Mouse (Mus musculus): Measurements from ENCODE around the gene Nckap1l. TPM values are rescaled to one million over a fixed set of nuclear protein-coding genes. Genes with fewer than 3 reads are reported as not detected.

Gene Nckap1l
- total RNA-seq, 2 experiments from 2014 or later = 7.9 to 8.2 TPM

GRCm38 (mm10) chr15:103498157-103498556 is 44.6 kb downstream of the Nckap1l start:
- DNase-seq (ENCODE audit: extremely low spot score in 1 of 2, low spot score in 1 of 2) = no peak

GRCm38 (mm10) chr15:103500723-103501122 is 47.1 kb downstream of the Nckap1l start:
- DNase-seq (ENCODE audit: extremely low spot score in 1 of 2, low spot score in 1 of 2) = no peak

GRCm38 (mm10) chr15:103501186-103501585 is 47.6 kb downstream of the Nckap1l start:
- DNase-seq (ENCODE audit: extremely low spot score in 1 of 2, low spot score in 1 of 2) = no peak

GRCm38 (mm10) chr15:103502435-103503250 is 49.0 kb downstream of the Nckap1l start, which contains the start of gene Pde1b:
Pde1b (plus strand) TSS chr15:103503034.
- DNase-seq (ENCODE audit: extremely low spot score in 1 of 2, low spot score in 1 of 2) = peak; percentile 46

- DNase-seq (ENCODE audit: extremely low spot score in 1 of 2, low spot score in 1 of 2) = no peak
Measured at GRCm38 (mm10) chr15:103503251-103503600, 49.6 kb downstream of the Nckap1l start.

GRCm38 (mm10) chr15:103503660-103504059 is 50.1 kb downstream of the Nckap1l start:
- DNase-seq (ENCODE audit: extremely low spot score in 1 of 2, low spot score in 1 of 2) = peak in 1 of 2 experiments; percentile 34

- no peak for DNase-seq (ENCODE audit: extremely low spot score in 1 of 2, low spot score in 1 of 2)
Measured at GRCm38 (mm10) chr15:103509317-103509716, 55.7 kb downstream of the Nckap1l start.

GRCm38 (mm10) chr15:103511652-103512051 is 58.1 kb downstream of the Nckap1l start:
- DNase-seq (ENCODE audit: extremely low spot score in 1 of 2, low spot score in 1 of 2) = no peak

GRCm38 (mm10) chr15:103513621-103514031 is 60.0 kb downstream of the Nckap1l start:
- DNase-seq (ENCODE audit: extremely low spot score in 1 of 2, low spot score in 1 of 2) = no peak

- DNase-seq (ENCODE audit: extremely low spot score in 1 of 2, low spot score in 1 of 2) = peak in 1 of 2 experiments; percentile 55
Measured at GRCm38 (mm10) chr15:103514119-103514518, 60.5 kb downstream of the Nckap1l start.

GRCm38 (mm10) chr15:103514914-103515313 is 61.3 kb downstream of the Nckap1l start:
- DNase-seq (ENCODE audit: extremely low spot score in 1 of 2, low spot score in 1 of 2) = no peak

- no peak for DNase-seq (ENCODE audit: extremely low spot score in 1 of 2, low spot score in 1 of 2)
Measured at GRCm38 (mm10) chr15:103518600-103519385, 65.2 kb downstream of the Nckap1l start.

- DNase-seq (ENCODE audit: extremely low spot score in 1 of 2, low spot score in 1 of 2) = no peak
Measured at GRCm38 (mm10) chr15:103519386-103520378, 66.1 kb downstream of the Nckap1l start.

- no peak for DNase-seq (ENCODE audit: extremely low spot score in 1 of 2, low spot score in 1 of 2)
Measured at GRCm38 (mm10) chr15:103522458-103523099, 69.0 kb downstream of the Nckap1l start.

- no peak for DNase-seq (ENCODE audit: extremely low spot score in 1 of 2, low spot score in 1 of 2)
Measured at GRCm38 (mm10) chr15:103523156-103523555, 69.6 kb downstream of the Nckap1l start.

- peak in 1 of 2 experiments; percentile 62 for DNase-seq (ENCODE audit: extremely low spot score in 1 of 2, low spot score in 1 of 2)
Measured at GRCm38 (mm10) chr15:103530372-103530771, 76.8 kb downstream of the Nckap1l start.

GRCm38 (mm10) chr15:103534054-103534620 is 80.5 kb downstream of the Nckap1l start:
- DNase-seq (ENCODE audit: extremely low spot score in 1 of 2, low spot score in 1 of 2) = no peak

- DNase-seq (ENCODE audit: extremely low spot score in 1 of 2, low spot score in 1 of 2) = no peak
Measured at GRCm38 (mm10) chr15:103535030-103535429, 81.4 kb downstream of the Nckap1l start.

- peak in 1 of 2 experiments; percentile 8 for DNase-seq (ENCODE audit: extremely low spot score in 1 of 2, low spot score in 1 of 2)
Measured at GRCm38 (mm10) chr15:103535786-103536185, 82.2 kb downstream of the Nckap1l start.
